Mouse (Mus musculus) cerebellum, postnatal 25 days (tissue): Measurements from ENCODE around the gene Teddm3.
"Not testable (repeated sequence)": the region's sequence is repeated elsewhere in the genome, so short reads cannot be mapped to it uniquely, and the experiment has no call there.

Experiments
- DNase-seq, 2 experiments: peaks; one replicate each; pipeline ENCODE4 v3.0.0; 2021; ENCODE audit warnings: mixed read lengths in 2 of 2

The Teddm3 gene

DNA sequence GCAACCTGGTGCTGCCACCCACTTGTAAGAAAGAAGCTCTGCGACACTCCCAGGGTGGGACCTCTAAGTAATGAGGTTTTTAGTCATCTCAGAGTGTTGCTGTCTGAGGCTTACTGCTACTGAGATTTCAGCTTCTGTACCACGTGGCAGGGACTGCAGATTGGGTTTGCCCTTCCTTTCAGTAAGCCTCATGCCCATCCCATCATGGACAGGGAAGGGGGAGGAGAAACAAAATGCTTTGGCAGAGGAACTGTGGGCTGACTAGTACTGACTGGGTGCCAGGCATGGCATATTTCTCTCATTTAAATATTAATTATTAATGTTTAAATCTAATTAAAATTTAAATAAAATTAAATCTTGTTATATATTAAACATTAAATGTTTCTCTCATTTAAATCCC is at the start of gene Teddm3:
Gene Teddm3, minus strand, starts transcription at position 101 of the 400 bp plus-strand sequence.
- DNase-seq, result not testable (repeated sequence)

GRCm38 (mm10) chr16:21202731-21203130 is 48.9 kb upstream of the Teddm3 start:
- DNase-seq, result no peak

- DNase-seq, result no peak
Measured at GRCm38 (mm10) chr16:21199426-21199825, 45.6 kb upstream of the Teddm3 start.

- no peak for DNase-seq
Measured at GRCm38 (mm10) chr16:21198529-21198928, 44.7 kb upstream of the Teddm3 start.

GRCm38 (mm10) chr16:21198006-21198405 is 44.2 kb upstream of the Teddm3 start:
- no peak for DNase-seq

DNA sequence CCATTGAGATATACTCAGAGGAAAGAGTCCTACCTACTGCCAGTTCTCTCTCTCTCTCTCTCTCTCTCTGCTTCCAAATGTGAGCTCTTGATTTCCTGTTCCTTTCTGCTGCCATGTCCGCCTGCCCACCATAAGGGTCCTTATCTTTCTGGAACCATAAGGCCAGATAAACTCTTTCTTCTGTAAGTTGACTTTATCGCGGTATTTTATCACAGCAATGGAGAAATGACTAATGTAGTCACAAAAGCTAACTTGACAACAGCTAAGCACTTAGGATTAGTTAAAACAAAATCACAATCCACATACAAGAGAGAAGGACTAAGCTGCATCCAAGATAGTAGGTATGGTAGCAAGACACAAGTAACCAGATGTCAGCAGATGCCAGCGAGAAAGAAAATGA is 43.7 kb upstream of the Teddm3 start:
- no peak for DNase-seq

DNA sequence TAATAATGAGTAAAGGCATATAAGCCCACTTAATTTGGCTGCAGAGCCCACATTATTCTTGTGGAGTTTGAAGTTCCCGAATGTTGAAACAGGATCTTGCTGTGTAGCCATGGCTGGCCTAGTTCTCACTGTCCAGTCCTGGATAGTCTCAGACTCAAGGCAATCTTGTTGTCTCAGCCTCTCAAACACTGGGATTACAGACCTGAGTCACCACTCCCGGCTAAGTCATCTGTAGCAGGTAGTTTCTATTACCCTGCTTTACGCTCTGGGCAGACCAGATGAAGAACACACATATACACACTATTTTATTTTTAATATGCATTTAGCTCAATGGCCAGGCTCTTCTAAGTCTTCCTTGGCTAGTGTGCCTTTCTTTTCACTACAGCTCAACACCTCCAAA is 42.8 kb upstream of the Teddm3 start:
- DNase-seq, result no peak

- DNase-seq, result no peak
Measured at GRCm38 (mm10) chr16:21195260-21195866, 41.6 kb upstream of the Teddm3 start.

DNA sequence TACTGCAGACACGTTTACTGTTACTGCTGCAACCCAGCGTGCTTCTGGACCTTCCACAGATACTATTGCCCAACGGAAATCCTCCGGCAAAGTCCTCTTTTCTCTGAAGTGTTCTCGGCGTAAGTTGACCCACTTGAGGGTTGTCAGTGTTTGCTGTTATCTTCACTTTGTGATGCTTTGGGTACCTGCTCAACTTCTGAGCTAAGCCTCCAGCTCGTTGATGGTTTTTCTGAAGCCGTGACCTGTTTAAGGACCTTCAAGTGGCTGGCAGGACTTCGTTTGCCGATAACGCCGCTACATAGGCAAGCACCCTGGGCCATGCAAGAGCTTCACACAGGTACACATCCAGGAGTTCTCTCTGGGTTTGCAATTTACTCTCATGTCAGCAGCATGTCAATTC is 40.4 kb upstream of the Teddm3 start:
- DNase-seq, result no peak

DNA sequence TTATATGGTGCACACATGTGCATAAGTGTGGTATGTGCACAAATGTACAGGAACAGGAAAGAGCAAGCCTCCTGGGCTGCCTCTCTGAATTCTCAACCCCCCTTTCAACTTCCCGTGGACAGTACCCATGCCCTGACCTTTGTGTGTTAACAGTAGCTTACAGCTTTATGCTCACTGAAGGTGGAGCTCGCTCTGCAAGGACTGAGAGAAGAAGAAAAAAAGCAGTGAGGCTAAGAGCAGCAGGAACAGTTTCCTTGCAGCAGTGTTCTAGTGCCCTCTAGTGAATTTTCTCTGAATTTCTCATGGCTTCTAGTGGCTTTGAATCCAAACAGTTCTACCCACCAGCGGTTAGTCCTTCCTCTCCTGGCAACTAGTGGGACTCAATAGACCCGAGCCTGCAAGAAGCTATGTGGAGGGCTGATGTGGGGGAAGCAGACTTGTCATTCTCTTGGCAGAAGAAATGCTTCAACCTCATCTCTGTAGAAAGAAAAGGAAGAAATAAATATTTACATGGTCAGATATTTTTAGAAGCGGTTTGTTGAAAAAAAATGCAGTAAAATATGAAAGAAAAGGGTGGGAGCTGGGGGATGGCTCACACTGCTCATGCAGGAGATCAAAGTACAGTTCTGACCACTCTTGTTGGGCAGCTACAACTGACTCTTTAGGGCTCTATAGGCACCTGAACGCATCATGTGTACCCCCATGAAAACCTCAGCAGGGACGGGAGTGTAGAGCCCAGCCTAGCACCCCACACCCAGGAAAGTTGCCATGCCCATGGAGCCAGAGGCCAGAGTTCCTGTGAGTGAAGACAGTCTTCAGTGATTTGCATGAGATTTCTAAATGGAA is 38.9 kb upstream of the Teddm3 start:
- peak; percentile 36 to 42 for DNase-seq

DNA sequence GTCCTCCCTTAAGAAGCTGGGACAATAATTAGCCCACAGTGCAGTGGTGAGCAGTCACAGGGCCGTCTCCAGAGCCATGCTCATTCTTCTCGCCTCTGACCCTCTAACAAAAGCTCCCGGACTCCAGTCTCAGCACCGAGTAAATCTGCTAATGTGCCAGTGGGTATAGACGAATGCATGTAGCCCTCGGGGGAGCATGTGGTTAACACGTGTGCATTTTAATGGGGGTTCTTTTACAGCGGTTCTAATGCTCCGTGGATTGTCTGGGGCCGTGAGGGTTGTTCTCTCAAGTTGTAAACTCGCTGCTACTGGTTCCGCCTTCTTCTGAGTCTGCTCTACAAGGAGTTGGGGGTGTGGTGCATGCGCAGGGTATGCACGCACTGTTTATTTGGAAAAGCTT is 37.8 kb upstream of the Teddm3 start:
- DNase-seq, result no peak

DNA sequence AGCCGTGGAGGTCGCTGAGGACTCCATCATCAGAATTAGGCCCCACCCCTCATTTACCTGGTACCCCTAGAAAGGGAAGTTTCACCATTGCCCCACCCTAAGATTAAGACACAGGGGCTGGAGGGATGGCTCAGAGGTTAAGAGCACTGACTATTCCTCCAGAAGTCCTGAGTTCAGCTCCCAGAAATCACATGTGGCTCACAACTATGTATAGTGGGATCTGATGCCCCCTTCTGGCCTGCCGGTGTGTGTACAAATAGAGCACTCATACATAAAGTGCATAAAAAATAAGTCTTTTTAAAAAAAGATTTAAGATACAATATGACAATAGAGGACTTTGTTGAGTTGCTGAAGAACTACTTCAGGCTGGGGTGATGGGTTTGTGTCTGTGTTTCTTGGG is 34.5 kb upstream of the Teddm3 start:
- DNase-seq, result no peak

DNA sequence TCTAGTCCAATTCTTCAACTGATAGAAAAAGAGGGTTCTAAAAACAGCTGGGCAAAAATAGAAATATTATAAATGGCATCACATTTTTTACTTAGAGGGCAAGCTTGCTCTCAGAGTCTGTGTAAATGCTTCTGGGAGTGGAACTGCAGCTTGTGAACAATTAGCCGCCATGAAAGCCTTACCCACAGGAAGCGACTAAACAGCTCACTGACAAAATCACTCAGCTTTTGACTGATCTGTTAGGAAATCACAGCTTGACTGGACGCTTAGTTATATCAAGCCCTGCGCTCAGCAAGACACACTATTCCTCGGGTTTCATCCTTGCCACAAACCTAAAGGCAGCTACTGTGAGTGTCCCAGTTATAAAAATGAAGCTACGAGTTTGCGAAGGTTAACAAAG is 33.8 kb upstream of the Teddm3 start:
- DNase-seq, result no peak

- DNase-seq, result no peak
Measured at GRCm38 (mm10) chr16:21184697-21185096, 30.9 kb upstream of the Teddm3 start.

- DNase-seq, result no peak
Measured at GRCm38 (mm10) chr16:21182108-21182507, 28.3 kb upstream of the Teddm3 start.

- DNase-seq, result no peak
Measured at GRCm38 (mm10) chr16:21175236-21175635, 21.4 kb upstream of the Teddm3 start.

GRCm38 (mm10) chr16:21168730-21169129 is 14.9 kb upstream of the Teddm3 start:
- DNase-seq, result no peak

DNA sequence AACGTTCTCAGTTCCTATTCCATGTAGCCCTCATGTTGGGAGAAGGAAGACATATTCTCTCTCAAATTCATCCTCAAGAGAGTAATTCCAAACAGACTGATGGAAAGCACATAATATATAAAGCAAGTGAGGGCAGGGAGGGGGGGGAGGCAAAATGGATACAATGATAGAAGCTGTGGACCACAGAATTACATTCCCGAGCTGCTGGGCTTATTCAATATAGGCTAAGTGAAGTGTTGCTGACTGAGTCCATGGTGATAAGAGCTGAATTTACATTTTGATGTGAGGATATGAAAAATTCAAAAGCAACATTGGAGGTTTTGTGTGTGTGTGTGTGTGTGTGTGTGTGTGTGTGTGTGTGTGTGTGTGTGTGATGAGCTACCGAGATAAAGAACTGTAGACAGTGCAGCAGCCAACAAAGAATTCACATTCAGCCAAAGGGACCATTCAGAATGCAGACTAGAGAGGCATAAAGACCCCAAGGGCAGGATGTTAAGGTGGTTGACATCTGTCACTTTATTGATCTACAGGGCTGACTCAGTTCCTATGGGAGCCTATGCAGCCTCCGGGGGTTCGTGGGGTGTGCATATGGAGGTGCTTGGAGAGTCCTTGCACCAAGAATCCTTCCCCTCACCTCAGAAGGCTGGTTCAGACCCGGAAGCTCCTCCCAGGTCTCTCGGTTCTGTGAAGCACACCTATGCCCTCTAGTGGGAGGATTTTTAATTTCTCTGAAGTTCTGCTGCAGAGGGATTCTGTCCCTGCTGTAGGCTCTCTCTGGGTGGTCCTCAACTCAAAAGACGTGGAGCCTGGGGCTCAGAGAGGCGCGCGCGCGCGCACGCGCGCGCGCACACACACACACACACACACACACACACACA is 11.8 kb upstream of the Teddm3 start:
- DNase-seq, result peak; percentile 2 to 8

DNA sequence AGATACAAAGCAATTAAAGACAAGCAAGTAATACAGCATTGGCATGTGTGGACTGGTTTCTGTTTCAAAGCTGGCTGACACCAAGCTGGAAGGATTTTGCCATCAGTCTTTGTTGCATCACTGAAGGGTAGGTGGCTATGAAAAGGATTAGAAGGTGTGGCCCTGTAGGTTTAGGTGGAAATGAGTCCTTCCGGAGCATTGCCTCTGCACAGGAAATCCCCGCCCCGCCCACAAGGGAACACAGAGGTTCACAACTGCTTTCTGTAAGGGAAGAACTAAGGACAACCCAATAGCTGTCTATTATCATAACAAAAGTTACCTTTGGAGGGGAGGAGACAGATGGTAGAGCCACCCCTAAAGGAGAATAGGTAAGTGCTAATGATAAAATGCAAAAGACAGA is 9.6 kb upstream of the Teddm3 start:
- DNase-seq, result not testable (repeated sequence)

DNA sequence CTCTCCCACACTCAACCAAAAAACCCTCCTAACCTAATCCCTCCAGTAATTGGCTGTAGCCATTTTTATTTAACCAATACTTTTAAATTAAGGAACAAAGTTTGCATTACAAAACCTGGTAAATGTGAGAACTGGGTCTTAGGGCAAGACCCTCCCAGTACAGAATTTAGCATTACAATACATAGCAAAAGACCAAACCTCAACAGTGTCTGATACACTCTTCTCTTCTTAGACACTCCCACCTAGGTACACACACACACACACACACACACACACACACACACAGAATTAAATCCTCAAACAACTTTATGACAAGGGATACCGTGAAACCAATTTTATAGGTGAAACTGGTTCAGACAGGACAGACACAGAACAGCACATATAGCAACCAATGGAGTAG is 5.4 kb upstream of the Teddm3 start:
- not testable (repeated sequence) for DNase-seq

DNA sequence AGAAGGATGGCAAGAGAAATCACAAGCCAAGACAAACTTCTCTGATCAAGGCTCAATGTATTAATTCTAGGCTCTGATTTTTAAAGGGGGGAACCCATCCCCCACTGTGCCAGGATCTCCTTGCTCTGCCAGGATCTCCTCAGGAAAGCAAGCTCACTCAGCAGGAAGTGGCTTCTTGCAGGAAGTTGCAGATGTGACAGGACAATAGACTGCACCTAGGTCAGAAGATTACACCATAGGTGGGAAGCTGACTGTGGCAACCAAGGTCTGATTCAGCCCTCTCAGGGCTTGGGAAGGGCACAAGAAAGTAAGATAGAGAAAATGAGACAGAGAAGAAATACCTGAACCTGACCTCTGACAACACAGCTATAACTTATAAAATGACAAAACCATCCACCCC is 2.5 kb upstream of the Teddm3 start:
- DNase-seq, result not testable (repeated sequence)

- no peak for DNase-seq
Measured at GRCm38 (mm10) chr16:21151564-21152361, 2.0 kb downstream of the Teddm3 start.

- no peak for DNase-seq
Measured at GRCm38 (mm10) chr16:21149896-21150295, 3.9 kb downstream of the Teddm3 start.
